Mouse (Mus musculus) intestine, embryonic 15.5 days (tissue): Measurements from ENCODE around the gene Sorcs2. TPM values are rescaled to one million over a fixed set of nuclear protein-coding genes. Genes with fewer than 3 reads are reported as not detected.
A peak's percentile ranks its signal among the peaks of the same experiment; 100 is the strongest.
"Not testable (repeated sequence)": the region's sequence is repeated elsewhere in the genome, so short reads cannot be mapped to it uniquely, and the experiment has no call there.

Experiments
- ATAC-seq: fragments of 200-750 bp; cut with Nextera tagmentation; 2 replicates; pipeline ENCODE4 v1.8.0; 2017; ENCODE audit warnings: moderate TSS enrichment, moderate library complexity
- H3K27ac ChIP-seq: fragments of 300-500 bp; sonication (generic); 2 replicates; pipeline ENCODE4 v1.5.1; 2015; ENCODE audit warnings: mild to moderate bottlenecking, inconsistent platforms
- H3K27me3 ChIP-seq: fragments of 300-500 bp; sonication (generic); replicated peaks from 2 replicates; pipeline ENCODE4 v1.6.1; 2015; ENCODE audit warnings: inconsistent platforms
- H3K36me3 ChIP-seq: fragments of 300-500 bp; sonication (generic); 2 replicates; pipeline ENCODE4 v1.6.1; 2015; ENCODE audit warnings: inconsistent platforms
- H3K4me1 ChIP-seq: fragments of 300-500 bp; sonication (generic); replicated peaks from 2 replicates; pipeline ENCODE4 v1.6.1; 2015; ENCODE audit warnings: inconsistent platforms
- H3K4me2 ChIP-seq: fragments of 300-500 bp; sonication (generic); replicated peaks from 2 replicates; pipeline ENCODE4 v1.6.1; 2015; ENCODE audit warnings: mild to moderate bottlenecking, inconsistent platforms
- H3K4me3 ChIP-seq: fragments of 300-500 bp; sonication (generic); replicated peaks from 2 replicates; pipeline ENCODE4 v1.5.1; 2015; ENCODE audit warnings: inconsistent platforms
- H3K9ac ChIP-seq: fragments of 300-500 bp; sonication (generic); 2 replicates; pipeline ENCODE4 v1.6.1; 2015; ENCODE audit warnings: inconsistent platforms
- H3K9me3 ChIP-seq: fragments of 300-500 bp; sonication (generic); 2 replicates; pipeline ENCODE4 v1.6.1; 2016; ENCODE audit warnings: inconsistent platforms
- WGBS: fragments of 180-500 bp; shearing (Covaris S2); methylation state at CpG from one replicate; pipeline ENCODE4 v1.1.7; 2015; 5-methylcytosine and 5-hydroxymethylcytosine counted together
- polyA plus RNA-seq: library from polyadenylated mRNA; unstranded; fragments of >200 nt; fragmentation: Nextera tagmentation; extraction: Ambion mirVana; gene quantifications from 2 replicates; pipeline ENCODE4 v1.2.1, GENCODE M21; 2015

The Sorcs2 gene
- polyA plus RNA-seq, 1 experiment from 2014 or later, result 9.6 TPM

DNA sequence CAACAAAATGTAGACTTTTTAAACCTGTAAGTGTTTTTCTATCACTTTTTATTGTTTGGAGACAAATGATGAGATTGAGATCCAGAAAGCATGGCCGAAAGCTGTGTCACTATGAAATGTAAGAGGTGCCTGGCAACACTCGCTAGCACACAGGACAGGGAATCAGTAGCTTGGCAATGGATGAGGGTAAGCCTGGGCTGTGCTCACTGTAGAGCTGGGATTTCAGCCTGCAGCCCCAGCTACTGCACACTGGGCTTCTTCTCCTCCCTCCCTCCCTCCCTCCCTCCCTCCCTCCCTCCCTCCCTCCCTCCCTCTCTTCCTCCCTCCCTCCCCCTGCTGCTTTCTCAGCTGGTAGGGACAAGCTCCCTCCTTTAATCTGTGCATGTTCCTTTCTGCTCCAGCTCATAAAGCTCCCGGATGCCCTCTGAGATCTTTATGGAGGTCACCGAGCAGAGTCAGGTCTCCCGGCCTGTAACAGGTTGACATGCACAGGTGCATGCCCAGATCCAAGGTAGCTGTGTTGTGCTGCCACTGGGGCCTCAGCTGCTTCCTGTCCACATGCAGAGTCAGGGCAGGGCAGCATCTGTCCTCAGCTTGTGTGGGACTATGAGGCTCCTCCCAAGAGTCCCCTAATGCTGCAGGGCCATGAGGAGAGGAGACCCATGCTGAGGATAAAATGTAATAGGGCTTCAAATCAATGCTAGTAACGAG lies 123.1 kb downstream of the Sorcs2 start:
- WGBS, result 67% methylated on average over 6 of the region's 6 CpGs
- Histone ChIP-seq H3K4me1 (no peaks in the 10 kb centered on the region), H3K4me2 (no peak overlapping the region), H3K27me3 (no peaks in the 10 kb centered on the region), H3K9me3 (no peaks in the 10 kb centered on the region), H3K27ac (no peak overlapping the region), H3K9ac (no peak overlapping the region), H3K4me3 (no peak overlapping the region), H3K36me3 (no peaks in the 10 kb centered on the region)
- ATAC-seq, result no peak

DNA sequence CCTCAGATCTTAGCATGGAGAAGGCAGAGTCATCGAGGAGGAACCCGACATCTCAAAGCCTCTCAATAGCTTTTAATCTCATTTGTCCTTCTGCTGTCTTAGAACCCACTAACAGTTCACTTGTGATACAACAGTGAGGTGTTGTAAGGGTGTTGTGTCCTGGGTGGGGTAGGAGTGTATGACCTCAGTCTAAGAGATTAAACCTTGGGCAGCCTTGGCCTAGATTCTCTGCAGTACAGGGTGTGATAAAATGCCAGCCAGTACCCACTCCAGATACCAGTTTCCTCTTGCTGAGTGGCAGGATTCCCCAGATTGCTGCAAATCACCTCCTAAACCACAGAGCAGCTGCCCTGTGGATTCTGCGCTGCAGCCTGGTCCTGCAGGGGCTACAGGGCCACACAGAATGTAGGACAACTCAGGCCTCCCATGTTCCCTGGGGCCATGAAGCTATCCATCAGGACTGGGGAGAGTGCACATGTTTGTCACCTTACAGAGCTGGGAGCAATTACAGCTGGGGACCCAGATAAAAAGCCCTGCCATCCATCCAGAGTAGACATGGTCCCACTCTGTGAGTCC lies 130.7 kb downstream of the Sorcs2 start:
- H3K9ac ChIP-seq, result no peak overlapping the region
- H3K36me3 ChIP-seq, result no peaks in the 10 kb centered on the region
- no peaks in the 10 kb centered on the region for H3K9me3 ChIP-seq
- H3K27ac ChIP-seq, result no peak overlapping the region
- ATAC-seq, result no peak
- no peak overlapping the region for H3K4me3 ChIP-seq
- H3K4me2 ChIP-seq, result no peak overlapping the region
- H3K4me1 ChIP-seq, result no peaks in the 10 kb centered on the region
- 87% methylated on average over 3 of the region's 3 CpGs for WGBS
- no peaks in the 10 kb centered on the region for H3K27me3 ChIP-seq

DNA sequence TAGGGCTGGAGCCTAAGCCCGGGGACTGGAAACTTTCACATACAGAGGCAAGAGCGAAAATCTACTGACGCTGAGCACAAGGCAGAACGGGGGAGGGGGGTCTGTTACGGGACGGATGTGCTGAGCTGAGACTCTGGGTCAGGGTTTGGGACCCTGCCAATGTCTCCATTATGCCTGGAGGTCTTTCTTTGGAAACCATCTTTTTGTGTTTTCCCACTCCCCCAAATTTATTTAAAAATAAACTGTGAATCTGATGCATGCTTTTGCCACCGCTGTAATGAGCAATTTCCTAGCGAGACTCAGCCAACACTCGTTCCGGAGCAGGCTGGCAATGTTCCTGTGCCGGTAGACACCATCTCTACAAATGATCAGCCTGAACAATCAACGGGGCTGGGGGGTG lies 137.1 kb downstream of the Sorcs2 start:
- no peak overlapping the region for H3K4me3 ChIP-seq
- H3K4me2 ChIP-seq, result no peak overlapping the region
- H3K36me3 ChIP-seq, result no peaks in the 10 kb centered on the region
- H3K27me3 ChIP-seq, result no peaks in the 10 kb centered on the region
- H3K9ac ChIP-seq, result no peak overlapping the region
- 47% methylated on average over 12 of the region's 12 CpGs for WGBS
- H3K9me3 ChIP-seq, result no peaks in the 10 kb centered on the region
- peaks cover 8% of the 10 kb centered on the region; the same call in 1 of the 2 replicates for H3K4me1 ChIP-seq
- no peak for ATAC-seq
- no peak overlapping the region for H3K27ac ChIP-seq

DNA sequence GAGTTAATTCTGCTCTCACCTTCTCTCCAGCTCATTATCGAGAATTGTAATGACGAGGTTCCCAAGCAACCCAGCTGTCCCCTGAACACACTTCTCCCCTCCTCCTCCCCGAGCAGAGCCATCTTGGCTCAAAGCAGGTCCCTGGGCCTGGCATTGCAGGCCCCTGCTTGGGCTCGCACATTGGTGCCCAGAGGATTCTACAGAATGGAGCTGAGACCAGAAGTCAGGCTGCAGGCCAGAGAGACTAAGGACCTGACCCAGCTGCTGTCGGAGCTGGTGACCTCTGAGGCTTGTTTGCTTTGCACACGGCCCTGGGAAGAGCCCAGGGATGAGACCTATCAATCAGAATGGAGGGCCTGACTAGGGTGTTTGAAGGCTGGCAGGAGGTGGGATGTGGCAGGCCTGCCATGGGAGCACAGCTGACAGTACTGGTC lies 138.2 kb downstream of the Sorcs2 start:
- ATAC-seq, result no peak
- no peaks in the 10 kb centered on the region for H3K36me3 ChIP-seq
- WGBS, result 36% methylated on average over 6 of the region's 6 CpGs

DNA sequence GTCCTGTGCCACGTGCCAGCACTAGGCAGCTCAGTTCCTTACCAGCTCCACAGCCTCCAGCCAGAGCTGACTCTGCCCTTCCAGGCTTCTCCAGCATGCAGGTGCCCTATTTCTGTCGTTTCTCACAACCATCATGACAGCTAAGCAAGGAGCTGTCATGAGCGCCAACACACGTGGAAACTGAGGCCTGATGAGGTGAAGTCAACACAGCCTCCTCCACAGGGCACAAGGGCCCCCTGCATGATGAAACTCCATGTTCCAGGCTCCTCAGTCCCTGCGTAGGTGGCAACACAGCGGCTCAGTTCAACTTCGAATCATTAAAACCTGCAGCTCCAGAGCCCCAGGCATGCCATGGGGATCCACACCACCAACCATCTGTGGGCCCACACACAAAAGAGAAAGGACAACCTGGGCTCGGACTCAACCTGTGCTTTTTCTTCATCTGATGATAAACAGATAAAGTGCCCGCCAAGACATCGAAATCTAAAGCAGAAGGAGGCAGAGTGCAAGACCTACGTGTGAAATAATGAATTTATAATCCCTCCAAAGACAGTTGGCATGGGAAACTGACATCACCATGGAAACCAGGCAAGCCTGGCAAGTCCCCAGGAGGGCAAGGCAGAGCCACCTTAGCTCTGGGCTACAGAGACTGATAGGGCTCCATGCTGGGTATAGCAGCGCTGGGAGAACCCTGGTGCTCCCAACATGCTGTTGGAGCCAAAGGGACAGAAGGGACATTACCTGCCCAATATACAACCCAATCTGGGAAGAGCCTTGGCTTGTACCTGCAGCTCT lies 139.4 kb downstream of the Sorcs2 start:
- no peaks in the 10 kb centered on the region for H3K36me3 ChIP-seq
- H3K4me3 ChIP-seq, result no peak overlapping the region
- WGBS, result 89% methylated on average over 12 of the region's 12 CpGs
- no peak overlapping the region for H3K4me2 ChIP-seq
- H3K9me3 ChIP-seq, result no peaks in the 10 kb centered on the region
- ATAC-seq, result no peak
- no peak overlapping the region for H3K27ac ChIP-seq
- H3K27me3 ChIP-seq, result no peaks in the 10 kb centered on the region
- H3K9ac ChIP-seq, result no peak overlapping the region
- H3K4me1 ChIP-seq, result peaks cover 22% of the 10 kb centered on the region; the same call in 1 of the 2 replicates

More for the DNA sequence above, 138.2 kb downstream of the Sorcs2 start:
- Histone ChIP-seq H3K9ac (no peak overlapping the region), H3K27me3 (no peaks in the 10 kb centered on the region), H3K4me2 (no peak overlapping the region), H3K4me1 (peaks cover 16% of the 10 kb centered on the region; the same call in 1 of the 2 replicates), H3K9me3 (no peaks in the 10 kb centered on the region), H3K27ac (no peak overlapping the region), H3K4me3 (no peak overlapping the region)

DNA sequence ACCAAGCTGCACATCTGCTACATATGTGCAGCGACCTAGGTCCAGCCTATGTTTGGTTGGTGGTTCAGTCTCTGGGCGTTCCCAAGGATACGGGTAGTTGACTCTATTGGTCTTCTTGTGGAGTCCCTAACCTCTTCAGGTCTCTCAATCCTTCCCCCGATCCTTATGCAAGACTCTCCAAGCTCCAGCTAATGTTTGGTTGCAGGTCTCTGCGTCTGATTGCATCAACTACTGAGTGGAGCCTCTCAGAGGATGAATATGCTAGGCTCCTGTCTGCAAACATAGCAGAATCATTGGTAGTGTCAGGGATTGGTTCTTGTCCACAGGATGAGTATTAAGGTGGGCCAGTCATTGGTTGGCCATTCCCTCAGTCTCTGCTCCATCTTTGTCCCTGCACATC lies 140.9 kb downstream of the Sorcs2 start:
- 91% methylated on average over 5 of the region's 5 CpGs for WGBS
- ATAC-seq, result no peak
- H3K4me1 ChIP-seq, result peaks cover 34% of the 10 kb centered on the region

DNA sequence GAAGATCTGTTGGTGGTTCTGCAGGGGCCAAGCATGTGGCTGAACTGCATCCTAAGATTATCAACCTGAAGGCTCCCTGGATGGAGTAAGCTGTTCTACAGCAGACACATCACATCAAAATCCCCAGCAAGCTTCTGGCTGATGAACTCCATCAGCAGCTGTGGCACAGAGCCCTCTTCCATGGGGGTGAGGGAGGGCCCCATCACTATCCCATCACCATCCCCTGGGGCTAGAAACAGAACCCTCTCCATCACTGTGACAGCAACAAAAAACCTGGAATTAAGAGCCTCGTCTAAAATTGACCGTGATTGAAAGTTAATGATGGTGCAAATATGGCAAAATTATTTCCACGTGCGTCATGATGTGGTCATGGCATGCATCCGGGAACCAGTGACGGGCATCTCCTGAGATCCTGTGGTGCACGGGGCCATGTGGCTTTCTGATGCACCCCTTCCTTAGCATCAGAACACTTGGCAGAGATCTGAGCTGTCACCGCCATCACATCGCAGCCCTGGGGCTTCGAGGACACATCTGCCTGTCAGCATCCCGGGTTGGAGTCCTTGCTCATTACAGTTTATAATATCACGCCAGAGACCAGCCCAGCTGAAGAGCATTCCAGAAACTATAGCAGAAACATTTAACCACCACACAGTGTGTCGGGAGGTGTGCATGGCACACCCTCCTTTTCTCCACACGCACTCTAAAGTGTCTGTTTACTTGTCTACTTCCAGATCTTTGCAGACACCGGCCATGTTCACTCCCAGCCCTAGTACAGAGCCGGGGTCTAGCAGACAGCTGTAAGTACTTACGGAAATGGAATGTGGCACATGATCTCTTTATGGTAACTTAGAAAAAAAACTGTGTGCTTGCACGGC lies 143.1 kb downstream of the Sorcs2 start:
- 58% methylated on average over 18 of the region's 18 CpGs for WGBS

More for the DNA sequence above, 140.9 kb downstream of the Sorcs2 start:
- H3K9ac ChIP-seq, result no peak overlapping the region
- H3K4me3 ChIP-seq, result no peak overlapping the region
- no peaks in the 10 kb centered on the region for H3K9me3 ChIP-seq
- H3K4me2 ChIP-seq, result no peak overlapping the region
- H3K27me3 ChIP-seq, result no peaks in the 10 kb centered on the region
- no peaks in the 10 kb centered on the region for H3K36me3 ChIP-seq
- no peak overlapping the region for H3K27ac ChIP-seq

DNA sequence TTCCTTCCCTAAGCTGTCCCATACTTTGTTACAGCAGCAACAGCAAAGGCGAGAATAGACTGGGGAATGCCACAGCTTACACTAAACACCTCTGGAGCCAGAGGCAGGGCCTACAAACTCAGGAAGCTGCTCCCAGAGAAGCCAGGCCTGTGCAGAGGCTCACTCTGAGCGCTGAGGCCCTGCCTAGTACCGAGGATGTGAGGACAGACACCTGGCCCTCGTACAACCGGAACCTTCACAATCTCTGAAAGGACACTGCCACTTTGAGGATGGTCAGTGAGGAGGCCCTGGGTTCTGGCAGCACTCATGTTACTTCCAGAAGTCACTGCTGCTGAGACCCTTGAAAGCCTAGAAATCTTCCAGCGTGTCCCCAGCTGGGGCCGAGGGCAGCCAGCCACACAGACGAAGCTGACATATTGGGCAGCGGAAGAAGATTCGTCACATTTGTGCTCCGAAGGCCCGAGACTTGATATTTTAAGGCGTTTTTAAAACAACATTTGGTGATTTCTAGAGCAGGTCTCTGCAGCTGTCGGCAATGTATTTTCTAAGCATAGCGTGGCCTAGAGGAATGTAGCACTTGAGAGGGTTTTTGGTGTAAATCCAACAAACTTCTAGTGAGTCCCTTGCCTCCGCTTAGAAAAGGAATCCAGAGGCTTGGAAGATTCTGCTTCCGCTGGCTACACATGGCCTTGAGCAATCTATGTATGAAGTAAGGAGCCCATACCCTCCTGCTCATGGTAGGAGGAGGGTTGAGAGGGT lies 145.0 kb downstream of the Sorcs2 start:
- no peak overlapping the region for H3K9ac ChIP-seq
- WGBS, result 54% methylated on average over 17 of the region's 17 CpGs

More for the DNA sequence above, 143.1 kb downstream of the Sorcs2 start:
- H3K4me2 ChIP-seq, result no peak overlapping the region
- no peak overlapping the region for H3K27ac ChIP-seq
- no peak overlapping the region for H3K9ac ChIP-seq
- 0 out of 2 replicates have a peak, but pooled peaks have one; percentile 28 for ATAC-seq
- no peaks in the 10 kb centered on the region for H3K9me3 ChIP-seq
- peaks cover 29% of the 10 kb centered on the region for H3K4me1 ChIP-seq
- no peaks in the 10 kb centered on the region for H3K27me3 ChIP-seq
- H3K4me3 ChIP-seq, result no peak overlapping the region
- H3K36me3 ChIP-seq, result no peaks in the 10 kb centered on the region

DNA sequence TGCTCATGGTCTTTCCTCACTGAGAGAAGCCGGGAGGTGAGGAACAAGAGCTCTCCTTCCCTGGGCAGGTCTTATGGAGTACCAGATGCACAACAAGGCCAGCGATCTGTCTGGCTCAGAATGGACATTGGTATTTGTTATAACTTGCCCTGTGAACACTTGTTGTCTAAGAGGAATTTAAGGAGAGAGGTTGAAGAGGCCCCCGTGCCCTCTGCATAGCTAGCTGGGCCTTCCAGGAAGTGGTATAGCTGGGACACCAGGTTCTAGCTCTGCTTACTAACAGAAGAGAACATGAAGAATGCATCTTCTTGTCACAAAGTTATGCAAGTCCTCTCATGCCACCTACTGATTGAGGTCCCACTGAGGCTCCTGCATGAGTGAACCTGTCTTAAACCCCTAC lies 149.9 kb downstream of the Sorcs2 start:
- Histone ChIP-seq H3K27me3 (no peaks in the 10 kb centered on the region), H3K4me1 (peaks cover 8% of the 10 kb centered on the region; the same call in 1 of the 2 replicates), H3K4me2 (no peak overlapping the region), H3K9ac (no peak overlapping the region), H3K4me3 (no peak overlapping the region), H3K27ac (no peak overlapping the region), H3K9me3 (no peaks in the 10 kb centered on the region), H3K36me3 (no peaks in the 10 kb centered on the region)
- 81% methylated on average over 3 of the region's 3 CpGs for whole genome bisulfite sequencing
- no peak for ATAC-seq

More for the DNA sequence above, 145.0 kb downstream of the Sorcs2 start:
- ATAC-seq, result peak; percentile 69
- H3K9me3 ChIP-seq, result no peaks in the 10 kb centered on the region
- no peak overlapping the region for H3K4me2 ChIP-seq
- H3K4me1 ChIP-seq, result peaks cover 26% of the 10 kb centered on the region
- H3K4me3 ChIP-seq, result no peak overlapping the region
- H3K27me3 ChIP-seq, result no peaks in the 10 kb centered on the region
- peak overlapping the region; percentile 87 for H3K27ac ChIP-seq
- H3K36me3 ChIP-seq, result no peaks in the 10 kb centered on the region

DNA sequence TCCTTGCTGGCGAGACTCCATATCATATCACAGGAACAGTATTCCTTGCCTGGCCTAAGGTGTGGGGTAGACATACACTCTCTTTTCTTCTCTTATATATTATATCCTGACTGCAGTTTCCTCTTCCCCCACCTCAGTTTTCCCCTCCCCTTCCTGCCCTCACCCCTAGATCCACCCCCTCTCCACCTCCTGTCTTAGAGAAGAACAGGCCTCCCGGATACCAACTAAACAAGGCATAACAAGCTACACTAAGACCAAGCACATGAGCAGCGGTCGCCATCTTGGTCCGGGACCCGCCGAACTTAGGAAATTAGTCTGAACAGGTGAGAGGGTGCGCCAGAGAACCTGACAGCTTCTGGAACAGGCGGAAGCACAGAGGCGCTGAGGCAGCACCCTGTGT lies 160.4 kb downstream of the Sorcs2 start:
- not testable (repeated sequence) for ATAC-seq, H3K4me2 ChIP-seq, H3K27ac ChIP-seq, H3K36me3 ChIP-seq, H3K9me3 ChIP-seq, H3K9ac ChIP-seq, H3K4me1 ChIP-seq, H3K27me3 ChIP-seq, H3K4me3 ChIP-seq
- WGBS, result 94% methylated on average over 8 of the region's 10 CpGs

DNA sequence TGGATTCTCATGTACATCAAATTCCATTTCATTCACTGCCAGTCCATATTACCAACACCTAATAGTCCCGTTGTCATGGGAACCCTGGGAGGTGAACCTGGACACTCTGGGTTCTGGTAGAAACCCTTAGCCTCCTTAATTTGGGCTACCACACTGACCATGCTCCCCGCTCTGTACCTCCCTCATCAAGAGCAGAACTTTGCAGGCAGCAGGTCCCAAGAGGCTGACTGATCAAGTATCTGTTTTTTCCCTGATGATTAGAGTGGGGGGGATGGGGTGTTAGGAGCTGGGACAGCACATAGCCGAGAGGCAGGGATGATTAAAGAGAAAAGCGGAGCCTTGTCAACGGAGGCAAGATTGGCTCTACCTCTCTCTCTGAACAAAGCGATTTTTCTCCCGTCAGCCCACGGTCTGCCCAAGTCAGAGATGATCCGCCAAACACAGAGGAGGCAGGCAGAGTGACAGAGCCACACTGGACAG lies 167.6 kb downstream of the Sorcs2 start:
- H3K27me3 ChIP-seq, result no peaks in the 10 kb centered on the region
- no peak overlapping the region for H3K4me2 ChIP-seq
- H3K9me3 ChIP-seq, result no peaks in the 10 kb centered on the region
- H3K4me3 ChIP-seq, result no peak overlapping the region
- H3K4me1 ChIP-seq, result peaks cover 17% of the 10 kb centered on the region
- no peaks in the 10 kb centered on the region for H3K36me3 ChIP-seq
- WGBS, result 56% methylated on average over 9 of the region's 9 CpGs
- no peak overlapping the region for H3K9ac ChIP-seq
- no peak overlapping the region for H3K27ac ChIP-seq
- ATAC-seq, result no peak
